Mouse (Mus musculus): ENCODE results near the gene Cep135. TPM values are rescaled to one million over a fixed set of nuclear protein-coding genes. Genes with fewer than 3 reads are reported as not detected.

The Cep135 gene
- polyA plus RNA-seq, 1 experiment from 2014 or later, result 4.5 TPM

- 86% methylated on average over 8 of the region's 8 CpGs for WGBS (ENCODE audit: insufficient replicate concordance)
- Histone ChIP-seq H3K4me1 (replicated peaks) (no peaks in the 10 kb centered on the region), H3K4me2 (no peak overlapping the region), H3K36me3 (peaks cover 80% of the 10 kb centered on the region), H3K9me3 (replicated peaks) (no peaks in the 10 kb centered on the region), H3K9ac (no peak overlapping the region), H3K4me3 (replicated peaks) (no peak overlapping the region), H3K27me3 (no peaks in the 10 kb centered on the region), H3K27ac (no peak overlapping the region)
- ATAC-seq (ENCODE audit: low read depth) (no peak), DNase-seq (no peak)
These were observed 21.3 kb downstream of the Cep135 start for GRCm38 (mm10) chr5:76609702-76610370.

- H3K4me1 ChIP-seq (replicated peaks), result no peaks in the 10 kb centered on the region
- no peaks in the 10 kb centered on the region for H3K27me3 ChIP-seq
- H3K27ac ChIP-seq, result no peak overlapping the region
- no peak overlapping the region for H3K4me2 ChIP-seq
- no peak for DNase-seq
- no peak overlapping the region for H3K9ac ChIP-seq
- no peaks in the 10 kb centered on the region for H3K9me3 ChIP-seq (replicated peaks)
- no peak overlapping the region for H3K4me3 ChIP-seq (replicated peaks)
- 80% methylated on average over 6 of the region's 6 CpGs for WGBS (ENCODE audit: insufficient replicate concordance)
- peaks cover 82% of the 10 kb centered on the region for H3K36me3 ChIP-seq
- no peak for ATAC-seq (ENCODE audit: low read depth)
These were observed 24.5 kb downstream of the Cep135 start for GRCm38 (mm10) chr5:76612867-76613499.

DNA sequence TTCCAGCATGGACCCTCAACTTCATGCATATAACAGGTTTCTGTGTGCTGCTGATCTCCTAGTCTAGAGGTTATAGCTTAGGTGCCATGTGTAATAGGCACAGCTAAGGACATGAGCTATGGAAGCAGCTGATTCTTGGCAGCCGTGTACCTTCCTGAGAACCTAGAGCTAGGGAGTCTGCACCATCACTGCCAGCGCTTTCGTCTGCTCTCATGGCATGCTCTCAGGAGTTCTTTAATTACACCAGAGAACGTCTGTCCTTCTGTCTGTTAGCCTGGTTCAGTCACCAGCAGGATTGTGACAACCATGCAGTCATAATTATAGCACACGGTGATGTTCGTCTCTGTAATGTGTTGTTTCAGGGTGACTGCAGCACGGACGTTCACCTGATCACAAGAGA lies 26.8 kb downstream of the Cep135 start:
- WGBS (ENCODE audit: insufficient replicate concordance), result 88% methylated on average over 8 of the region's 8 CpGs
- H3K9me3 ChIP-seq (replicated peaks), result no peaks in the 10 kb centered on the region
- peaks cover 83% of the 10 kb centered on the region for H3K36me3 ChIP-seq
- DNase-seq, result no peak
- ATAC-seq (ENCODE audit: low read depth), result no peak
- no peaks in the 10 kb centered on the region for H3K4me1 ChIP-seq (replicated peaks)
- H3K4me3 ChIP-seq (replicated peaks), result no peak overlapping the region
- H3K27ac ChIP-seq, result no peak overlapping the region
- H3K27me3 ChIP-seq, result no peaks in the 10 kb centered on the region
- no peak overlapping the region for H3K9ac ChIP-seq
- no peak overlapping the region for H3K4me2 ChIP-seq

DNA sequence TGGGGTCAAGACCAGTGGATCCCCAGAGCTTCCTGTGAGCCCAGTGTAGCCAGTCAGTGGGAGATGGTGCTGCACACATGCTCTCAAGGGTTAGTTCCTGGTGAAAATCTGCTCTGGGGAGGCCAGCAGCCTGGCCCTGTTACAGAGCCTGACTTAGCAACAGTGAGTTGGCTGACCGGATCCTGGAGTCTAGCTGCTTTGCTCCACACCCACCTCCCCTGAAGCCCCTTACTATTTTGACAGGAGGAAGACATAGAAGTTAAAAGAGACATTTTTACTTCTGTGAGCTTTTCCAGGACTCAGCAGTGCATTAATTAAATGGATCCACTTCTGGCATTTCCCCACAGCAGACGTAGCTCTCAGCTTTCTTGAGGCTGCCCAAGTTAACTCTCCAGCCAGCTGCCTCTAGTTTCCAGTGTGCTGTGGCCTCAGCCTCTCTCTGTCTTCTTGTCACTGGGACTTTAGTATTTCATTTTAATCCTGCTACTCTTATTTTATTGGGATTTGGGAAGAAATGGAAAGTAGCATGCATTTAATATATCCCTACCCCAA lies 27.8 kb downstream of the Cep135 start:
- H3K9me3 ChIP-seq (replicated peaks), result no peaks in the 10 kb centered on the region
- no peaks in the 10 kb centered on the region for H3K27me3 ChIP-seq
- no peak overlapping the region for H3K4me3 ChIP-seq (replicated peaks)
- no peaks in the 10 kb centered on the region for H3K4me1 ChIP-seq (replicated peaks)
- H3K36me3 ChIP-seq, result peaks cover 78% of the 10 kb centered on the region
- ATAC-seq (ENCODE audit: low read depth), result no peak
- no peak for DNase-seq
- WGBS (ENCODE audit: insufficient replicate concordance), result 79% methylated on average over 2 of the region's 2 CpGs
- no peak overlapping the region for H3K4me2 ChIP-seq
- no peak overlapping the region for H3K27ac ChIP-seq
- no peak overlapping the region for H3K9ac ChIP-seq

GRCm38 (mm10) chr5:76618750-76619149 lies 30.3 kb downstream of the Cep135 start:
- DNase-seq (no peak), ATAC-seq (ENCODE audit: low read depth) (no peak)
- H3K9ac ChIP-seq, result no peak overlapping the region
- no peak overlapping the region for H3K27ac ChIP-seq
- 82% methylated on average over 7 of the region's 7 CpGs for WGBS (ENCODE audit: insufficient replicate concordance)
- peaks cover 66% of the 10 kb centered on the region for H3K36me3 ChIP-seq
- H3K27me3 ChIP-seq, result no peaks in the 10 kb centered on the region
- no peak overlapping the region for H3K4me3 ChIP-seq (replicated peaks)
- H3K9me3 ChIP-seq (replicated peaks), result no peaks in the 10 kb centered on the region
- H3K4me2 ChIP-seq, result no peak overlapping the region
- no peaks in the 10 kb centered on the region for H3K4me1 ChIP-seq (replicated peaks)

GRCm38 (mm10) chr5:76623759-76624158 lies 35.3 kb downstream of the Cep135 start:
- Histone ChIP-seq H3K36me3 (peaks cover 26% of the 10 kb centered on the region), H3K4me1 (replicated peaks) (peaks cover 22% of the 10 kb centered on the region), H3K27ac (no peak overlapping the region), H3K27me3 (no peaks in the 10 kb centered on the region), H3K9me3 (replicated peaks) (no peaks in the 10 kb centered on the region), H3K9ac (no peak overlapping the region), H3K4me3 (replicated peaks) (no peak overlapping the region), H3K4me2 (no peak overlapping the region)
- ATAC-seq (ENCODE audit: low read depth), result no peak
- DNase-seq, result no peak
- WGBS (ENCODE audit: insufficient replicate concordance), result 90% methylated on average over 9 of the region's 9 CpGs

DNA sequence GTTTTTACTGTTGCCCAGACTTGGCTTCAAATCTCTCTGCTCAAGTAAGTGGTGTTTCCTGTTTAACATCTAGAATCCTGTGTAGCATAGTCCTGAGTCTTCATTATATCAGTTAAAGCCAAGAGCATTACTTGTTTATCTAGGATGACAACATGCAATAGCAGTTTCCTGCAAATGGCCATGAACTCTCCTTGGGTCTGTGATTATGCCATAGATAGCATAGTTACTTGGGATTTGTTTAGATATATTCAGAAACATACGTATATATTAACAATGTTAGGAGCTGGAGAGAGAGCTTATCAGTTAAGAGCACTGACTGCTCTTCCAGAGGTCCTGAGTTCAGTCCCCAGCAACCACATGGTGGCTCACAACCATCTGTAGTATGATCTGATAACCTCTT lies 39.3 kb downstream of the Cep135 start:
- Histone ChIP-seq H3K9ac (no peak overlapping the region), H3K36me3 (peaks cover 28% of the 10 kb centered on the region), H3K4me3 (replicated peaks) (no peak overlapping the region), H3K9me3 (replicated peaks) (no peaks in the 10 kb centered on the region), H3K4me1 (replicated peaks) (peaks cover 22% of the 10 kb centered on the region), H3K27ac (no peak overlapping the region), H3K4me2 (no peak overlapping the region), H3K27me3 (no peaks in the 10 kb centered on the region)
- ATAC-seq (ENCODE audit: low read depth) (peak; percentile 73), DNase-seq (no peak)
- WGBS (ENCODE audit: insufficient replicate concordance), result 21% methylated on average over 1 of the region's 1 CpGs

DNA sequence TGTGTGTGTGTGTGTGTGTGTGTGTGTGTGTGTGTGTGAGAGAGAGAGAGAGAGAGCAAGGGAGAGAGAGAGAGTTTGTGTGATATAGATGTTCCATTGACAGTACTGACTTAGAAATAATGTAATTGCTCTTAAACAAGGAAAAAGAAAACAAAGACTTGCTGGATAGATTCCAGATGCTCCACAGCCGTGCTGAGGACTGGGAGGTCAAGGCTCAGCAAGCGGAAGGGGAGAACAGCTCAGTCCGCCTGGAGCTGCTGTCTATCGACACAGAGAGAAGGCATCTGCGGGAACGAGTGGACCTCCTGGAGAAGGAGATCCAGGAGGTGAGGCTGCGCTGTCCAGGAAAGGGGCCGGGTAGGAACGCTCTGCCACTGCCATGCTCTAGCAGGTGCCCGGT lies 45.5 kb downstream of the Cep135 start:
- Histone ChIP-seq H3K36me3 (peaks cover 74% of the 10 kb centered on the region), H3K9ac (no peak overlapping the region), H3K9me3 (replicated peaks) (no peaks in the 10 kb centered on the region), H3K4me2 (no peak overlapping the region), H3K27me3 (no peaks in the 10 kb centered on the region), H3K27ac (no peak overlapping the region), H3K4me3 (replicated peaks) (no peak overlapping the region), H3K4me1 (replicated peaks) (no peaks in the 10 kb centered on the region)
- ATAC-seq (ENCODE audit: low read depth) (no peak), DNase-seq (no peak)
- 86% methylated on average over 10 of the region's 10 CpGs for WGBS (ENCODE audit: insufficient replicate concordance)

DNA sequence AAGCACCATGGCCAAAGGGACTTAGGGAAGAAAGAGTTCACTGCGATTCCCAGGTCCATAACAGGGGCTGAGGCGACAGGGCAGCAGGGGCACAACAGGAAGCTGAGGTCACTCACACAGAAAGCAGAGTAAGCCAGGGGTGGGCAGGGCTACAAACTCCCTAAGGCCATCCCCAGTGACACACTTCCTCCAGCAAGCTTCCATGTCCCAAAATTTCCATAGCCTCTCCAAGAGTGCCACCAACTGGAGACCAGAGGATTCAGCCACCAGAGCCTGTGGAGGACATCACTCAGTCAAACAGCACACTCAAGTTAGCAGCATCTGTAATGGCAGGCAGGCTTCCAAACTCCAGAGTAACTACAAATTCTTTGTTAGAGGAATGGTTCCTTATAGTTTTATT lies 47.1 kb downstream of the Cep135 start:
- no peak overlapping the region for H3K9ac ChIP-seq
- H3K27me3 ChIP-seq, result no peaks in the 10 kb centered on the region
- no peak overlapping the region for H3K4me3 ChIP-seq (replicated peaks)
- H3K4me1 ChIP-seq (replicated peaks), result no peaks in the 10 kb centered on the region
- H3K27ac ChIP-seq, result no peak overlapping the region
- H3K4me2 ChIP-seq, result no peak overlapping the region
- H3K36me3 ChIP-seq, result peaks cover 82% of the 10 kb centered on the region
- DNase-seq, result no peak
- no peak for ATAC-seq (ENCODE audit: low read depth)
- whole genome bisulfite sequencing (ENCODE audit: insufficient replicate concordance), result 82% methylated on average over 2 of the region's 2 CpGs
- H3K9me3 ChIP-seq (replicated peaks), result no peaks in the 10 kb centered on the region

DNA sequence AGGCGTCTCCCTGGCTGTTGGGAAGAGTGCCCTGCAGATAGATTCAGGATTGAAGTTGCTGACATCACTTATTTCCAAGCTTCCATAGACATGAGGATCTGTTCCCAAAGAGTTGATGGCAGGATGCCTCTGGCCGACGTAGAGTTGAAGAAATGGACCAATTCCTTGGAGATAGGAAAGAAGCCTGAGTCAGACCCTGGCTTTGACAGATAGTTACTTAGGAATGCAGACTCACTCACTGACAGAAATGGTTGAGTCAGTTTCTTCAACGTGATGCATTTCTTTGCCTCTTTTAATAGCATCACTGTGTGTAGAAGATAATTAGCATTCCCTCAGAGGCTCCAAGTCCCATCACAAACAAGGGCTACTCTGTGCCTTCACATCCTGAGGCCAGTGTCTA lies 53.6 kb downstream of the Cep135 start:
- Histone ChIP-seq H3K4me2 (no peak overlapping the region), H3K4me3 (replicated peaks) (no peak overlapping the region), H3K36me3 (peaks cover 69% of the 10 kb centered on the region), H3K27ac (no peak overlapping the region), H3K9ac (no peak overlapping the region), H3K4me1 (replicated peaks) (peaks cover 12% of the 10 kb centered on the region), H3K9me3 (replicated peaks) (no peaks in the 10 kb centered on the region), H3K27me3 (no peaks in the 10 kb centered on the region)
- ATAC-seq (ENCODE audit: low read depth) (no peak), DNase-seq (no peak)
- 76% methylated on average over 4 of the region's 4 CpGs for WGBS (ENCODE audit: insufficient replicate concordance)

DNA sequence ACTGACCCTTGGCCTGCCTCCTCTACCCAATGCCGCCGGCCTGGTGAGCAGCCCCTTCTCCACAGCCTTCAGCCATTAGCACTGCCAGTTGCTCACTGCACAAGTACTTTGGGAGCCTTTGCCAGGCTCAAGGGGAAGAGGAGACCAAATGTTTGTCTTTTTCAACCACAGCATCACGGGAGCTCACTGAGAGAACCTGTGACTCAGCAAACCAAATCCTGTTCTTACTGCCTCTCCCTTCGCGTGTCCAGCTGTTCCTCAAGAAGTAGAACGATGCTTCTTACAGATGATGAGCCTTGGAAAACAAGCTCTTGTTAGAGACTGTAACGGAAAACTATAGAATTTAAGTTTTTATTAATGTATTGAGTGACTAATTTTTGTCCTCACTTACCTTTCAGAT lies 55.7 kb downstream of the Cep135 start:
- no peak overlapping the region for H3K4me2 ChIP-seq
- 77% methylated on average over 7 of the region's 7 CpGs for WGBS (ENCODE audit: insufficient replicate concordance)
- no peaks in the 10 kb centered on the region for H3K27me3 ChIP-seq
- H3K9me3 ChIP-seq (replicated peaks), result no peaks in the 10 kb centered on the region
- no peak overlapping the region for H3K27ac ChIP-seq
- ATAC-seq (ENCODE audit: low read depth) (no peak), DNase-seq (no peak)
- peaks cover 12% of the 10 kb centered on the region for H3K4me1 ChIP-seq (replicated peaks)
- peaks cover 57% of the 10 kb centered on the region for H3K36me3 ChIP-seq
- no peak overlapping the region for H3K9ac ChIP-seq
- no peak overlapping the region for H3K4me3 ChIP-seq (replicated peaks)

Data from liver, embryonic 13.5 days (tissue).